Mouse (Mus musculus) heart, adult 2 months (tissue): Measurements from ENCODE around the gene Med29. TPM values are rescaled to one million over a fixed set of nuclear protein-coding genes. Genes with fewer than 3 reads are reported as not detected.

ENCODE experiments used
- DNase-seq, 2 experiments: peaks; one replicate each; pipeline ENCODE4 v3.0.0; 2021
- H3K27ac ChIP-seq: fragments of 200-600 bp; 2 replicates; pipeline ENCODE4 v1.8.1; 2022
- H3K27me3 ChIP-seq: fragments of 200-500 bp; 2 replicates; pipeline ENCODE4 v1.6.1; 2012; ENCODE audit warnings: mild to moderate bottlenecking, low read length, inconsistent platforms, mixed read lengths; ENCODE audit not compliant: control insufficient read depth, insufficient read depth
- H3K36me3 ChIP-seq: fragments of 200-500 bp; 2 replicates; pipeline ENCODE4 v1.6.1; 2012; ENCODE audit warnings: low read length, inconsistent platforms; ENCODE audit not compliant: control insufficient read depth, insufficient read depth
- H3K4me1 ChIP-seq: fragments of 200-500 bp; 2 replicates; pipeline ENCODE4 v1.6.1; 2011; ENCODE audit warnings: low read length; ENCODE audit not compliant: control insufficient read depth, insufficient read depth
- H3K4me3 ChIP-seq: fragments of 200-600 bp; 2 replicates; pipeline ENCODE4 v1.8.1; 2022
- H3K79me2 ChIP-seq: fragments of 200-500 bp; replicated peaks from 2 replicates; pipeline ENCODE4 v1.6.1; 2012; ENCODE audit warnings: mild to moderate bottlenecking, inconsistent platforms, low read length, moderate library complexity, mixed read lengths; ENCODE audit not compliant: control insufficient read depth, insufficient read depth
- H3K9ac ChIP-seq: fragments of 200-500 bp; 2 replicates; pipeline ENCODE4 v1.6.1; 2012; ENCODE audit warnings: low read depth, mild to moderate bottlenecking, control low read depth, inconsistent platforms, low read length, mixed read lengths
- CTCF ChIP-seq: fragments of 200-600 bp; IDR thresholded peaks from 2 replicates; pipeline ENCODE4 v1.8.1; 2022; ENCODE audit warnings: antibody characterized with exemption, mild to moderate bottlenecking, moderate library complexity
- EP300 ChIP-seq: fragments of 200-500 bp; IDR thresholded peaks from 2 replicates; pipeline ENCODE4 v1.6.1; 2011; ENCODE audit warnings: low read depth, low read length, control low read depth; ENCODE audit not compliant: insufficient read depth
- POLR2A ChIP-seq: fragments of 200-500 bp; IDR thresholded peaks from 2 replicates; pipeline ENCODE4 v1.6.1; 2011; ENCODE audit warnings: mild to moderate bottlenecking, low read depth, low read length, control low read depth; ENCODE audit not compliant: insufficient read depth
- WGBS: fragments of 180-500 bp; shearing (Covaris S2); methylation state at CpG from one replicate; pipeline ENCODE4 v1.1.7; 2018; 5-methylcytosine and 5-hydroxymethylcytosine counted together
- intact Hi-C: fragments of 180-260 bp; cut with DNase I; formaldehyde crosslinking; loops from one replicate; pipeline ENCODE4 v1.15.1; 2025
- polyA plus RNA-seq: library from polyadenylated mRNA; depleted of rRNA; stranded (reverse); fragments of >200 nt; gene quantifications from 2 replicates; pipeline ENCODE4 v1.2.3, GENCODE M21; 2012
- total RNA-seq, 2 experiments: library from RNA; stranded (reverse); gene quantifications; 2 replicates each; pipeline ENCODE4 v1.2.3; 2021

The Med29 gene
- total and polyA plus RNA-seq, 3 experiments: 20.8 to 48.8 (median 21.5) TPM

- intact Hi-C loops: loop anchor here (5.0 kb wide), 1 partner anchor 431 kb away; no protein-coding TSS in a partner anchor
- H3K27ac ChIP-seq: peak overlapping the region; percentile 93
- DNase-seq: peak; percentile 89 to 94
- WGBS: under 1% methylated on average over 30 of the region's 30 CpGs
- H3K27me3 ChIP-seq: no peaks in the 10 kb centered on the region
- no peaks in the 10 kb centered on the region; the same call in 1 of the 2 replicates for H3K79me2 ChIP-seq
- H3K4me1 ChIP-seq: peaks cover 19% of the 10 kb centered on the region
- TF ChIP-seq CTCF (no peak), POLR2A (peak; percentile 66), EP300 (0 out of 2 replicates have a peak, but pooled peaks have one; percentile 63)
- H3K4me3 ChIP-seq: peak overlapping the region; percentile 58
- peak overlapping the region; percentile 76 for H3K9ac ChIP-seq
- H3K36me3 ChIP-seq: peaks cover 5% of the 10 kb centered on the region; the same call in 1 of the 2 replicates
Measured at GRCm38 (mm10) chr7:28381017-28381790, 11.3 kb downstream of the Med29 start.

GRCm38 (mm10) chr7:28380237-28381016 lies 12.1 kb downstream of the Med29 start, which contains the start of gene Zfp36:
Gene Zfp36, minus strand, starts transcription at chr7:28380253.
- Histone ChIP-seq H3K27me3 (no peaks in the 10 kb centered on the region), H3K9ac (peak within 1 kb of the TSS; percentile 97), H3K36me3 (peaks cover 5% of the 10 kb centered on the region; the same call in 1 of the 2 replicates), H3K27ac (peak within 1 kb of the TSS; percentile 93), H3K4me1 (peaks cover 19% of the 10 kb centered on the region), H3K79me2 (no peaks in the 10 kb centered on the region; the same call in 1 of the 2 replicates), H3K4me3 (peak within 1 kb of the TSS; percentile 88)
- TF ChIP-seq POLR2A (no peak), EP300 (no peak), CTCF (no peak)
- intact Hi-C loops: loop anchor here (5.0 kb wide), 1 partner anchor 432 kb away; no protein-coding TSS in a partner anchor
- 33% methylated on average over 17 of the region's 17 CpGs for WGBS
- no peak for DNase-seq

GRCm38 (mm10) chr7:28378769-28379651 lies 13.5 kb downstream of the Med29 start:
- WGBS: under 1% methylated on average over 53 of the region's 53 CpGs
- Histone ChIP-seq H3K9ac (peak overlapping the region; percentile 97), H3K4me3 (peak overlapping the region; percentile 88), H3K79me2 (no peaks in the 10 kb centered on the region; the same call in 1 of the 2 replicates), H3K4me1 (peaks cover 21% of the 10 kb centered on the region), H3K36me3 (peaks cover 5% of the 10 kb centered on the region; the same call in 1 of the 2 replicates), H3K27me3 (no peaks in the 10 kb centered on the region), H3K27ac (peak overlapping the region; percentile 93)
- TF ChIP-seq POLR2A (peak; percentile 100), EP300 (0 out of 2 replicates have a peak, but pooled peaks have one; percentile 29), CTCF (no peak)
- intact Hi-C loops: no loop called here
- peak; percentile 98 for DNase-seq

- H3K27ac ChIP-seq: peak overlapping the region; percentile 93
- H3K79me2 ChIP-seq: no peaks in the 10 kb centered on the region; the same call in 1 of the 2 replicates
- H3K27me3 ChIP-seq: no peaks in the 10 kb centered on the region
- TF ChIP-seq EP300 (0 out of 2 replicates have a peak, but pooled peaks have one; percentile 2), CTCF (no peak), POLR2A (peak; percentile 44)
- intact Hi-C loops: no loop called here
- peaks cover 5% of the 10 kb centered on the region; the same call in 1 of the 2 replicates for H3K36me3 ChIP-seq
- WGBS: 1% methylated on average over 32 of the region's 32 CpGs
- peak overlapping the region; percentile 97 for H3K9ac ChIP-seq
- H3K4me1 ChIP-seq: peaks cover 16% of the 10 kb centered on the region
- peak; percentile 82 for DNase-seq
- H3K4me3 ChIP-seq: peak overlapping the region; percentile 88
Measured at GRCm38 (mm10) chr7:28378066-28378690, 14.3 kb downstream of the Med29 start.
